17 mouse cellular contexts compared by ENCODE assay signal in the genomic region with DNA sequence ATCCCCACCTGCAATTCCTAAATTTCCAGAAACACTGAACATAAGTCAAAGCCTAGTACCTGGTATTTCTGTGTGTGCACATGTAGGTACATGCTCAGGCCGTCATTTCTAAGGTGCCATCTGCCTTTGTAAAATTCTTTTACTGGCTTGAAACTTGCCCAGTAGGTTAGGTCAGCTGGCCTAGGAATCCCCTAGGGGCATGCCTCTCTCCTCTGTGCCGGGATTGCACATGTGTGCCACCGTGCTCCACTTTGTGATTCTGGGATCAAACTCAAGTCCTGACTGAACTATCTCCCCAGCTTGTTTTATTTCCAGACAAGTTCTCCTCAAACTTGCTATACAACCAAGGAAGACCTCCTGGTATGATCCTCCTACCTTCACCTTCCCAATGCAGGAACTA. TPM values are rescaled to one million over a fixed set of nuclear protein-coding genes. Genes with fewer than 3 reads are reported as not detected.
DNase-seq lines count a peak whose midpoint lies in the region; ATAC-seq lines count a peak whose summit lies in the region.
"Had no signal": no experiment of that assay in that cellular context is flagged by ENCODE, and none has a peak within 500 bp of the region (broad histone marks: within the 10 kb centered on the region; RNA-seq: fewer than 3 reads in every experiment).

No protein-coding gene starts in this region.

- no peak for ATAC-seq in megakaryocyte-erythroid progenitor cell, adult 5-6 weeks (replicated peaks; ENCODE audit: low FRiP score, low TSS enrichment, poor library complexity, severe bottlenecking)
- ATAC-seq: activated CD4-positive, CD25-positive, alpha-beta regulatory T cell, adult 4 months; CD4-positive, CD25-positive, alpha-beta regulatory T cell, adult 4 months; forebrain, embryonic 13.5 days; forebrain, embryonic 15.5 days; Patski had no signal

- peak; percentile 62 for DNase-seq in adrenal gland, postnatal 10 days
- no peak for DNase-seq in adrenal gland, adult 8-10 months
- peak; percentile 72 for DNase-seq in adipocyte (ENCODE audit: low spot score)
- peak; percentile 24 for DNase-seq in gonadal fat pad, adult 2 months (ENCODE audit: low read depth)
- DNase-seq: adrenal gland, adult 2 months; B cell, adult 2 months; cerebellum, adult 11-12 months; cerebellum, adult 2 months; cerebellum, adult 9-10 months; cerebellum, postnatal 10 days; cerebellum, postnatal 25 days had no signal

RNA-seq across cellular contexts. Expression of a gene that starts 3.9 kb away (rescaled TPM):
- total RNA-seq in adrenal gland, postnatal 10 days (2021): 10 to 100 TPM; 44.6 to 55.9 TPM
- 10 to 100 TPM; 53.7 to 68.7 (median 64.1) TPM for total RNA-seq in adrenal gland, adult 8-10 months (2022)
- 20.7 and 22.1 TPM in 2 replicates for polyA plus RNA-seq in gonadal fat pad, adult 2 months (2012; rRNA removed)
- total RNA-seq in megakaryocyte-erythroid progenitor cell, adult 5-6 weeks (2014; fragmentation: Nextera tagmentation): 30.6 and 35.7 TPM in 2 replicates
- 20.8 and 31.6 TPM in 2 replicates for total RNA-seq in megakaryocyte-erythroid progenitor cell, adult 5-6 weeks (2017)

RNA-seq across cellular contexts. Expression of a gene that starts 51.4 kb away (rescaled TPM):
- 10 to 100 TPM in 1 of 2 experiments, 1 to 10 TPM in 1; 8.9 to 19.0 TPM for total RNA-seq in adrenal gland, postnatal 10 days (2021)
- total RNA-seq in adrenal gland, adult 8-10 months (2022): 10 to 100 TPM in 2 of 4 experiments, 1 to 10 TPM in 2; 5.9 to 22.1 (median 11.8) TPM
- 0.53 and 1.4 TPM in 2 replicates for polyA plus RNA-seq in gonadal fat pad, adult 2 months (2012; rRNA removed)
- total RNA-seq in megakaryocyte-erythroid progenitor cell, adult 5-6 weeks (2014; fragmentation: Nextera tagmentation): 4.2 TPM in 1 of 2 replicates, not detected in the other
- 0.23 TPM in 1 of 2 replicates, not detected in the other for total RNA-seq in megakaryocyte-erythroid progenitor cell, adult 5-6 weeks (2017)
- polyA plus RNA-seq: activated CD4-positive, CD25-positive, alpha-beta regulatory T cell, adult 4 months; CD4-positive, CD25-positive, alpha-beta regulatory T cell, adult 4 months had no signal

RNA-seq across cellular contexts. Expression of a gene that starts 52.7 kb away (rescaled TPM):
- 10 to 100 TPM; 66.7 to 85.1 TPM for total RNA-seq in adrenal gland, postnatal 10 days (2021)
- 10 to 100 TPM; 86.9 to 99.4 (median 88.5) TPM for total RNA-seq in adrenal gland, adult 8-10 months (2022)
- 51.5 and 65.9 TPM in 2 replicates for polyA plus RNA-seq in gonadal fat pad, adult 2 months (2012; rRNA removed)
- 70.4 and 76.8 TPM in 2 replicates for total RNA-seq in megakaryocyte-erythroid progenitor cell, adult 5-6 weeks (2014; fragmentation: Nextera tagmentation)
- total RNA-seq in megakaryocyte-erythroid progenitor cell, adult 5-6 weeks (2017): 49.8 and 71.1 TPM in 2 replicates
